Mouse (Mus musculus) right cerebral cortex, postnatal 4 days (tissue): ENCODE measurements around the gene Kdm1b.

Experiments used
- DNase-seq: peaks from one replicate; pipeline ENCODE4 v3.0.0-alpha.2; 2022

Kdm1b gene

GRCm38 (mm10) chr13:47043030-47043680, at the start of gene Kdm1b:
TSS of gene Kdm1b (plus strand) at chr13:47043499.
- DNase-seq: peak; percentile 95

GRCm38 (mm10) chr13:46997355-46997754, 45.9 kb upstream of the Kdm1b start:
- DNase-seq: no peak

GRCm38 (mm10) chr13:46999498-46999897, 43.8 kb upstream of the Kdm1b start:
- DNase-seq: no peak

GRCm38 (mm10) chr13:47001590-47001989, 41.7 kb upstream of the Kdm1b start:
- DNase-seq: no peak

GRCm38 (mm10) chr13:47013740-47014139, 29.6 kb upstream of the Kdm1b start:
- DNase-seq: no peak

GRCm38 (mm10) chr13:47014334-47015194, 28.7 kb upstream of the Kdm1b start, which contains the start of gene Nhlrc1:
TSS of gene Nhlrc1 (minus strand) at chr13:47014850.
- peak; percentile 85 for DNase-seq

- DNase-seq: no peak
Observed at GRCm38 (mm10) chr13:47015195-47015501, 28.2 kb upstream of the Kdm1b start.

GRCm38 (mm10) chr13:47017259-47017658, 26.0 kb upstream of the Kdm1b start:
- DNase-seq: peak; percentile 54

- no peak for DNase-seq
Observed at GRCm38 (mm10) chr13:47019774-47020173, 23.5 kb upstream of the Kdm1b start.

- no peak for DNase-seq
Observed at GRCm38 (mm10) chr13:47020798-47021197, 22.5 kb upstream of the Kdm1b start.

GRCm38 (mm10) chr13:47030376-47031107, 12.8 kb upstream of the Kdm1b start:
- no peak for DNase-seq

- no peak for DNase-seq
Observed at GRCm38 (mm10) chr13:47033602-47034001, 9.7 kb upstream of the Kdm1b start.

GRCm38 (mm10) chr13:47037946-47038345, 5.4 kb upstream of the Kdm1b start:
- no peak for DNase-seq

- no peak for DNase-seq
Observed at GRCm38 (mm10) chr13:47040061-47040460, 3.2 kb upstream of the Kdm1b start.

GRCm38 (mm10) chr13:47042024-47042633, 1.2 kb upstream of the Kdm1b start:
- DNase-seq: no peak

- no peak for DNase-seq
Observed at GRCm38 (mm10) chr13:47043833-47044616, 726 bp downstream of the Kdm1b start.

GRCm38 (mm10) chr13:47044617-47044947, 1.3 kb downstream of the Kdm1b start, which contains the start of gene Tpmt:
TSS of gene Tpmt (minus strand) at chr13:47044737.
- DNase-seq: peak; percentile 22

GRCm38 (mm10) chr13:47047996-47048395, 4.7 kb downstream of the Kdm1b start:
- no peak for DNase-seq

GRCm38 (mm10) chr13:47050009-47050408, 6.7 kb downstream of the Kdm1b start:
- no peak for DNase-seq

- DNase-seq: no peak
Observed at GRCm38 (mm10) chr13:47053971-47054370, 10.7 kb downstream of the Kdm1b start.

- DNase-seq: peak; percentile 20
Observed at GRCm38 (mm10) chr13:47056126-47056525, 12.8 kb downstream of the Kdm1b start.

GRCm38 (mm10) chr13:47056781-47057180, 13.5 kb downstream of the Kdm1b start:
- no peak for DNase-seq
